Mouse (Mus musculus): Measurements from ENCODE around the gene Wnt9a.
"Not testable (repeated sequence)": the region's sequence is repeated elsewhere in the genome, so short reads cannot be mapped to it uniquely, and the experiment has no call there.

Wnt9a gene

GRCm38 (mm10) chr11:59332938-59333337 lies 26.2 kb downstream of the Wnt9a start:
- no peak for DNase-seq (ENCODE audit: low read depth in 2 of 2, low spot score in 2 of 2)

- no peak for DNase-seq (ENCODE audit: low read depth in 2 of 2, low spot score in 2 of 2)
Measured at GRCm38 (mm10) chr11:59335150-59335549, 28.4 kb downstream of the Wnt9a start.

GRCm38 (mm10) chr11:59335942-59336341 lies 29.2 kb downstream of the Wnt9a start:
- no peak for DNase-seq (ENCODE audit: low read depth in 2 of 2, low spot score in 2 of 2)

DNA sequence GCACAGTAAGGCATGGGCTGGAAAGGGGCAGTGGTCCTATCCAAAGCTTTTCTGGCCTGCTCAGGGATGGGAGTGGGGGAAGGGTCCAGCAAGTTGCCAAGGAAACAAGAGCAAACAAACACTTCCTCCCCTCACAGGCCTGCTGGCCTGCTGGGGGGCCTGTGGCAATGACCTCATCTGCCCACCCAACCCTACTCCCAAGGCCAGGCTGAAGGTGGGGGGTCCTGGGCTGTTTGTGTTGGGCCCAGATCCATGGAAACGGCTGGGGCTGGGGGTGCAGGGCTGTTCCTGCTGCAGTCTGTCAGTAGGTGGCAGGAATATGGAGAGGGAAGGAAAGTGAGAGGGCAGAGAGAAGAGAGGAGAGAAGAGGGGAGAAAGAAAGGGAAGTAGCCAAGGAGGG lies 29.7 kb downstream of the Wnt9a start:
- DNase-seq (ENCODE audit: low read depth in 2 of 2, low spot score in 2 of 2) = no peak

DNA sequence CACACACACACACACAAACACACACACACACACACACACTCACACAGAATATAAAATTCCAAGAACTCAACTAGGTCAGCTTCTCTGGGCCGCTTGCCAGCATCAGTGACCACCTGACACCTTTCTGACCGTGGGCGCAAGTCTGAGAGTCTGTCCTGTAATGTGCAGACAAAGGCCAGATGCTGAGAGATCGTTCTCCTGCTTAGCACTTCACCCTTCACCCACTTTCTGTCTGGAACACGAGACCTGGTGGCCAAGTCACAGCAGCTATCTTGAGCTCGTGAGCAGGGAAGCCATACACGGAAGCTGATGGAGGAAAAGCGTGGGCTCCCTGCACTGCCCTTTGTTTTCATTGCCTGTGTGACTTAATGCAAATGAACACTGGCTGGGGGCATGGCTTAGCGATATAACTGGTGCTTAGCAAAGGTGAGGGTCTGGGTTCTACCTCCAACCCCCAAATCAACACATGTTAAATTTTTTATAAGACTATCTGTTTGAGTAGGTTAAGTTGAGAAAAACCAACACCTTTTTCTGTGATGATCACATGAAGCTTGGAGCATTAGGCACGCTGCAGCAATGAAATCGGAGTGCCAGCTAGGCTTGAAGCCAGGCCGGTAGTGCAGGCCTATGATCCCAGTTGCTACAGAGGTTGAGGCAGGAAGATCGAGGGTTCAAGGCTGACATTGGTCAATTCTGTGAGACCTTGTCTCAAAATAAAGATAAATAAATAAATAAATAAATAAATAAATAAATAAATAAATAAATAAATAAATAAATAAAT lies 31.4 kb downstream of the Wnt9a start:
- DNase-seq (ENCODE audit: low read depth in 2 of 2, low spot score in 2 of 2) = no peak

- no peak for DNase-seq (ENCODE audit: low read depth in 2 of 2, low spot score in 2 of 2)
Measured at GRCm38 (mm10) chr11:59338736-59339120, 32.0 kb downstream of the Wnt9a start.

DNA sequence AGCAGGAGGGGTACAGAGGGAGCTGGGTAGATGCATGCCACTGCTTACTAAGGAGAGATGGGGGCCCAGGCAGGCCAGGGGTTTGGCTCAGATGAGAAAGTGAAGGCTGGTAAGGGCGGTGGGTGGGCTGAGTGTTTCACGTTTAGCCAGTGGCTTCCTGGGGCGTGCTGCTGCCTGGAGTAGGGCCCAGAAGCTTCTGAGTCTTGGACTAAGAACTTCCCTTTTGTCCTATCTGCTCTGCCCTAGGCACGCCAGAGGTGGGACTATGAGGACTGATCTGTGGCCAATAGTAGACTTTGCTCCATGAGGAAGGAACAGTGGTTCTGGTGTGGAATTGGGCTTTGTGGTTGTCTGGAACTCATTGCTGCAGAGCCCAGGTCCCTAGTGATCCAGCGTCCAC lies 36.2 kb downstream of the Wnt9a start:
- DNase-seq (ENCODE audit: low read depth in 2 of 2, low spot score in 2 of 2) = no peak

GRCm38 (mm10) chr11:59346166-59346910 lies 39.6 kb downstream of the Wnt9a start:
- DNase-seq (ENCODE audit: low read depth in 2 of 2, low spot score in 2 of 2) = no peak

DNA sequence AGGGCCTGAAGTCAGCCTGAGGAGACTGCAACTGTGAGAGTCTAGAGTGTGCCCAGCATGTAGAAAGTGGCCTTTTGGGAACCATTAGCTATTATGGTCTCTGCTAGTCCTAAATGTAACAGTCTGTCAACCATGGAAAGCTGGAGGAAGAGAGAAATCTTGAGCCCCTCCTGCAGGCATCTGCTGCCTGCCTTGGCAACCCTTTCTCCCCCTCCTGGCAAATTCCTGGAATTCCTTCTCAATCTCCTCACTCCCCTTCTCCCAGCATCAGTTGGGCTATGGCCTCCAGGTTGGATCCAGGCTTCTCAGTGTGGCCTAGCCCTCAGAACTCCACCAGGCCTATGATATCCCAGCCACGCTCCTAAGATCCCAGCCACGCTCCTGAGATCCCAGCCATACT lies 43.6 kb downstream of the Wnt9a start:
- no peak for DNase-seq (ENCODE audit: low read depth in 2 of 2, low spot score in 2 of 2)

DNA sequence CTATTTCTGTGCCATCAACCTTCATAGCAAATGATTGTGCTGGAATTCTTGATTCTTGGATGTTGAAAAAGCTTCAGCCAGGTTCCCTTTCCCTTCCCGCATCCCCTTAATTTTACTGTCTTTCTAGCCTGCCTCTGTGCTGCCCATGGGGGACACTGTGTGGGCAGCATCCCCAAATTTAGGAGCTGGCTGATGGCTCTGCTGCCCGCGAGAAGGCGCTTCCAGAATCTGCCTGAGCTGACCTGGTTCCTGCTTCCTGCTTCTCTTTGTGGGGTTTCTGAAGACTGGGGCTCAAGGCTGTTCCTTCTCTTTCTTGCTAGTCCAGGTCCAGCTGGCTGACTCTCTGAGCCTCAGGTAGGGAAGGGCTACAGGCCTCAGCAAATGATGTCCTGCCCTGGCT lies 48.1 kb downstream of the Wnt9a start:
- DNase-seq (ENCODE audit: low read depth in 2 of 2, low spot score in 2 of 2) = no peak

- DNase-seq (ENCODE audit: low read depth in 2 of 2, low spot score in 2 of 2) = no peak
Measured at GRCm38 (mm10) chr11:59356874-59357289, 50.2 kb downstream of the Wnt9a start.

- DNase-seq (ENCODE audit: low read depth in 2 of 2, low spot score in 2 of 2) = no peak
Measured at GRCm38 (mm10) chr11:59361291-59361690, 54.6 kb downstream of the Wnt9a start.

DNA sequence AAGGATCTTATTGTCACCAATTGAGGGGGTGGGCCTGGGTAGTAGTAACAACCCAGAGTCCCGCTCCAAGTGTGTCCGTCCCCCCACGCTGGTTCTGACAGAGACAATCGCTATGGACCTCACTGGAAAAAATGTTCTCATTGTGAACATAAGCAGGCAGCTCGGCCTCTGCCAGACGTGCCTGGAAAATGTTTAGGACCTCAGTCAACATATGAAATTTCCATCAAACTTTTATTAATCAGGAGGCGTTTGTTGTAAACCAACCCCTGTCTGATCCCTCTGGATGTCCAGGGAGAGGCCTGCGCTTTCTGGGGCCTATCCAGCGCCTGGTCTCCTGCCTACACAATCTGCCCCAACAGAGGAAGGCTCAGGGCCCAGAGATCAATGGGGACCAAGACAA lies 57.3 kb downstream of the Wnt9a start:
- DNase-seq (ENCODE audit: low read depth in 2 of 2, low spot score in 2 of 2) = no peak

GRCm38 (mm10) chr11:59364417-59364816 lies 57.7 kb downstream of the Wnt9a start:
- no peak for DNase-seq (ENCODE audit: low read depth in 2 of 2, low spot score in 2 of 2)

DNA sequence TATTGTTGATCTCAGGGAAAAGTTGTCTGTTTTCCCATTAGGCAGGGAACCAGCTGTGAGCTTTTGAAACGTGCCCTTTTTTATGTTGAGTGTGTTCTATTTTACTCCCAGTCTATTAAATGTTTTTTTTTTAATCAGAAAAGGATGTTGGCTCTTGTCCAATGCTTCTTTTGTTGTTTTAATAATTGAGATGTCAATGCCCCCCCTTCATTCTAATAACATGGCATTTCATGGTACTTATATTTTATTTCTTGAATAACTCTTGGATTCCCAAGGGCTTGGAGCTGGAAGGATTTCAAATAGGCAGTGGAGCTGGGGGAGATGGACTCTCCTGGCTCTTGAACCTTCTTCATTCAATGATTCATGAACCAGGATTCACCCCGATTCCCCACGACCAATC lies 59.3 kb downstream of the Wnt9a start:
- no peak for DNase-seq (ENCODE audit: low read depth in 2 of 2, low spot score in 2 of 2)

- DNase-seq (ENCODE audit: low read depth in 2 of 2, low spot score in 2 of 2) = no peak
Measured at GRCm38 (mm10) chr11:59366633-59367032, 59.9 kb downstream of the Wnt9a start.

- DNase-seq (ENCODE audit: low read depth in 2 of 2, low spot score in 2 of 2) = not testable (repeated sequence)
Measured at GRCm38 (mm10) chr11:59367955-59368354, 61.2 kb downstream of the Wnt9a start.

- DNase-seq (ENCODE audit: low read depth in 2 of 2, low spot score in 2 of 2) = no peak
Measured at GRCm38 (mm10) chr11:59369848-59370247, 63.1 kb downstream of the Wnt9a start.

DNA sequence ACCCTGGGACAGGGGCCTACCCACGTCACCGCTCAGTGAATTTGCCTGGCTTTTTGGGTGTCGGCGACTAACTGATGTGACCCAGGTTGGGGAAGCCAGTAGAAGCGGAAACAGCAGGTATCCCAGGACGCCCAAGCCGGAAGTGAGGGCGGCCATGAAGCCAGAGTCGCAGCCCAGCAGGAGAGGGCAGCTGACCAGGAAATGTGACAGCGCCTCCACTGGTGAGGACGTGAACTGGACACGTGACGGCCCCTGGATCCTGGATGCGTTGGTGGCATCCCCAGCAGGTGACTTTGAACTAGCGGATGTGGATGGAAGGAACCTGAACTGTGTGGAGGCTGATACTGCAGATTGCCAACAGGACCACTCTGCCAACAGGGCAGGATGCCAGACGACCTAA lies 68.7 kb downstream of the Wnt9a start, which contains the start of gene Prss38:
Prss38 (minus strand) TSS at position 183 of the 400 bp plus-strand sequence.
- no peak for DNase-seq (ENCODE audit: low read depth in 2 of 2, low spot score in 2 of 2)

- DNase-seq (ENCODE audit: low read depth in 2 of 2, low spot score in 2 of 2) = no peak
Measured at GRCm38 (mm10) chr11:59377999-59378398, 71.3 kb downstream of the Wnt9a start.

DNA sequence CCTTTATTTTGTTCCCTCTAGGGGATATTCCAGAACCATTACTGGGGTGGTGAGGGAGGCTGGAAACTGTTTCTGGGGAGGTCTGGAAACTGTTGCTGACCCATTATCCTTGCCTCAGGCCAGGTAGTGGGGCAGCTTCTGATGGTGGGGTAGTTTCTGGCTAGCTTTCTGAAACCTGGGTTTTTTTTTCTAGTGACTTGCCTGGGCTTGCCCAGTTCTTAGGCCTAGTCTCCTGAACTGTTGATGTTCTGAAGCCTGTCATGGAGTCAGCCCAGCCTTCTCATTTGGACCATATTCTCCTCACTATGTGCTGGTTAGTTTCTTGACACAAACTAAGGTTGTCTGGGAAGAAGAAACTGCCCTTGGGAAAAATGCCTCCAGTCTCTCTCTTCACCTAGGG lies 72.8 kb downstream of the Wnt9a start:
- no peak for DNase-seq (ENCODE audit: low read depth in 2 of 2, low spot score in 2 of 2)

All from CD8-positive naive resting alpha-beta T cell, adult 2 months (primary cell).